Mouse (Mus musculus) cortical plate, adult 2 months (tissue): ENCODE measurements around the gene C77080.

Source experiments
- CTCF ChIP-seq: fragments of 200-500 bp; IDR thresholded peaks from 2 replicates; pipeline ENCODE4 v1.5.1; 2011; ENCODE audit warnings: mild to moderate bottlenecking, control low read depth, low read length; ENCODE audit not compliant: insufficient read depth; ENCODE audit errors: extremely low read depth
- POLR2A ChIP-seq: fragments of 200-500 bp; IDR thresholded peaks from 2 replicates; pipeline ENCODE4 v1.6.1; 2011; ENCODE audit warnings: mild to moderate bottlenecking, low read length, control low read depth; ENCODE audit not compliant: insufficient read depth; ENCODE audit errors: extremely low read depth

- TF ChIP-seq CTCF: no peak
- no peak for TF ChIP-seq POLR2A
Measured at GRCm38 (mm10) chr4:129299121-129299520, 37.9 kb upstream of the C77080 start.
